Mouse (Mus musculus): ENCODE measurements around the gene Parvb.
A peak's percentile ranks its signal among the peaks of the same experiment; 100 is the strongest.

Gene Parvb

DNA sequence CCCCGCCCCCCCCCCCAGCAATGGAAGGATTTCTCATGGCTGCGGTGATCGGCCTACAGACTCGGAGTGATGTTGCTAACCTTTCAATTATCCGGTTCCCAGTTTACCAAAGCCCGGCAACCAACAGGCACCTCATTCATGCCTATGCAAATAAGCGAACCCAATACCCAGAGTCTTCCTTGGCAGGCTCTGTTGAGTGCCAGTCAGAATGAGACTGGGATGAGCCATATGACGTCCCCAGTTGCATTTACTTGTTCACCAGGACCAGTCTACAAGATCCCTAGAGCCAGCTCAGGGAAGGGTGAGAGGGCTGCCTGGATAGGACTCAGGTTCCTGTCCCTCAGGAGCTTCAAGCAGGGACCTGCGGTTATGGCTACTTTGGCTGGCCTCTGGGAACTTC is 62.5 kb downstream of the Parvb start:
- DNase-seq (ENCODE audit: low spot score in 2 of 2) = no peak

DNA sequence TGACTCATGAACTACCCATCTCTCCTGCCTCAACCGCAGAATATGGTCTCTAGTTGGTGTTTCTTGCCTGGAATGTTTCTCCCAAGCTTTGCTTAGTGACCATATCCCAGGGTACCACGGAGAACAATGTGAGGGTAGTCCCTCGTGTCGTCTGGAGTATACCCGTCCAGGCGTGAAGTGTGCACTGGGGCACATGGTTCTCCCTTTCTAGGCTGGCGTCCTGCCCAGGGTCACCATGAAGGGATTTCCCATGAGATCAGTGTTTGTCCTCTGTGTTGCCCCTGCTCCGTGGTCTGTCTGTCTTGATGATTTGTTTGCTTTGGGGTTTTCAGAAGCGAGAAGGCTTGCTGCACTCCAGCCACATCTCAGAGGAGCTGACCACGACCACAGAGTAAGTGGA is 63.4 kb downstream of the Parvb start:
- DNase-seq (ENCODE audit: low spot score in 2 of 2) = no peak

DNA sequence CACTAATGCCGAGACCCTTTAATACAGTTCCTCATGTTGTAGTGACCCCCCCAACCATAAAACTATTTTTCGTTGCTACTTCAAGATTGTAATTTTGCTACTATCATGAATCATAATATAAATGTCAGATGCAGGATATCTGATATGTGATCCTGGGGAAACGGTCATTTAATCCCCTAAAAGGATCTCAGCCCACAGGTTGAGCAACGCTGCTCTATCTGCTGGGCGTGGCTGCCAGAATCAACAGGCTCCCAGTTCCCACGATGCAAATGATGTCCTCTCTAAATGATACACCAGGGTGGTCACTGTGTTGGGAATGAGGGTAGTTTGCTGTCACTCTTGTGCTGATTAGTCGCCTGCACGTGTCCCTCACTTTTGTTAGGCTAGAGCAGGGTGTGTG is 65.6 kb downstream of the Parvb start:
- no peak for DNase-seq (ENCODE audit: low spot score in 2 of 2)

DNA sequence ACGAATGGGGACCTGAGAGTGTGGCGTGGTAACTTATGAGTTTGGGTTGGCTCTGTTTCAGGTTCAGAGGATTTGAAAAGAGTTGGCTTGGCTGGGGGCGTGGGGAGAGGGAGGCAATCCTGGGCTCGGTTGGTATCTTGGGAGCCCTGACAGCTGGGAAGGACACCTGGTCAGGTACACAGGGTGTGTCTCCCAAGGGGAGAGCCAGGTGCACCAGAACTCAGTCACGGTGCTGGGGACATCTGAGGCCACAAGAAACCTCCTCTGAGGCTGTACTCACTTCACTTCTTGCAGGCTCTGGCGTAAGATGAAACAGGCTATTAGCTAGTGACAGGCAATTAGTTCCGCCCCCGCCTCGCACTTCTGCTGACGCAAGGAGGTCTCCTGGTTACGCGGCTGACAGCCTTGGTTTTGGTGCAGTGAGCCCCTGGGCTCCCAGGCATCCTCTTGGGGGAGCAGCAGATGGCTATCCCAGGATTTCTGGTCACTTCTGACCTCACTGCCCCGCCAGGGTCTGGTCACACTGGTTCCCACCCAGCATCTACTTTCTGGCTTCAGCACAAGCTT is 67.0 kb downstream of the Parvb start:
- DNase-seq (ENCODE audit: low spot score in 2 of 2) = no peak

DNA sequence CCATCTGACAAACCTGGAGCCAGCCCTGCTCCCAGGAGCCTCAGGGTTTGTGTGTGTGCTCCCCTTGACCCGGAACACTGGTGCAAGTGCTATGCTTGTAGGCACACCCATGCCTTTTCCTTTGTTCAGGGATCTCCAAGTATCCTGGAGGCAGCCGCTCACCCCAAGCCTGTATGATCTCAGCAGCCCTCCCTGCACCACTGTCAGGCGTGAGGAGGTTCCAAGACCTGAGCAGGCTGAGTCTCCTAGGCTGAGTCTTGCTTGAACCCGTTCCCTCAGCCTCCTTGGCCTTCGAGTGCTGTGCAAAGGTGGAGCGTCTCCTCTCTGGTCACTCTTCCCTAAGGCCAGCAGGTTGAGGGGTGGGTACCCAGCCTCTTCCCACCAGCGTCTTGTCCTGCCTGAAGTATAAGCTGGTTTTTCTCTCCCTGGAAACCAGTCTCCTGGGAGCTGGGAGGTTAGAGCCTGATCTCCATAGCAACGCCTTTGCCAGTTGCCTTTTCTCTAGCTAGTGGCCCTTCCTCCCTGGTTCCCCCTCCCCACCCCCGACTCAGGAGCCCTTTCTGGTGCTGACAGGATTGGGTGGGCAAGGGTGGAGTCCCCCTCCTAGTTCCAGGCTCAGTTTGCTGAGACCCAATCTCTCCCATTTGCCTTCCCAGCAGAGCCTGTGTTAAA is 68.0 kb downstream of the Parvb start:
- DNase-seq (ENCODE audit: low spot score in 2 of 2) = no peak

DNA sequence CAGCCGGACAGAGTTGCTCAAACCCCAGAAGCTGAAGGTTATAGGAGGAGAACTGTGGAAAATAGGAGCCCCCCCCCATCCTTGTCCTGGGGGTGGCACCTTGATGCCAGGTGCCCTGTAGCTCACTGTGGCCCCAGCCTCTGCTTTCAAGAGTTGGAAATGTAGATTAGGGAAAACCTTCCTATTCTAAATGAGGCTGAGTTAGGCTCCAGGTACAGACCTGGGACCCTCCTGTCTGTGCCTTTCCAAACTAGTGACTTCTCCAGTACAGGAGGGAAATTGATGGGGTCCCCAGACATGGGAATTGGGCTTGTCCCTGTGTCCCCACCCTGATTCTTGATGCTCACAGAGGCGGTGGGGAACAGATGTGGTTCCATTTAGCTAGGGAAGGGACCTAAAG is 68.7 kb downstream of the Parvb start:
- DNase-seq (ENCODE audit: low spot score in 2 of 2) = no peak

DNA sequence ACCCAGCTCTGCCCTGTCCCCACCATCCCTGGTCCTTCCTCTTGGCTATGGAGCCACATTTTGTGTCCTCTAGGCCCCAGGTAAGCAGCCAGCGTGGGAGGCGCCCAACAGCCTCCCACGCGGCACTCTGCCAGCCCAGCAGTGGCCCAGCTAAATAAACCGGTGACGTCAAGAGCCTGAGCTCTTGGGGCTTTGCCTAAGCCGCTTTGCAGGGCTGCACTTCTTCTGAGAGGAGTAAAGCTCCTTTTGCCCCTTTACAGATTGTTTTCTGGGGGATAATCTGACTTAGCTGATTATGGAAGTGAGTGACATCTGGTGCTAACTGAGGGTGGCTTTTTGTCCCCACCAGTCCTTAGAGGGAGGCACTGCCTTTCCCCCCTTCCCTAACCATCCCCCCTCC is 69.2 kb downstream of the Parvb start:
- peak in 1 of 2 experiments; percentile 41 for DNase-seq (ENCODE audit: low spot score in 2 of 2)

DNA sequence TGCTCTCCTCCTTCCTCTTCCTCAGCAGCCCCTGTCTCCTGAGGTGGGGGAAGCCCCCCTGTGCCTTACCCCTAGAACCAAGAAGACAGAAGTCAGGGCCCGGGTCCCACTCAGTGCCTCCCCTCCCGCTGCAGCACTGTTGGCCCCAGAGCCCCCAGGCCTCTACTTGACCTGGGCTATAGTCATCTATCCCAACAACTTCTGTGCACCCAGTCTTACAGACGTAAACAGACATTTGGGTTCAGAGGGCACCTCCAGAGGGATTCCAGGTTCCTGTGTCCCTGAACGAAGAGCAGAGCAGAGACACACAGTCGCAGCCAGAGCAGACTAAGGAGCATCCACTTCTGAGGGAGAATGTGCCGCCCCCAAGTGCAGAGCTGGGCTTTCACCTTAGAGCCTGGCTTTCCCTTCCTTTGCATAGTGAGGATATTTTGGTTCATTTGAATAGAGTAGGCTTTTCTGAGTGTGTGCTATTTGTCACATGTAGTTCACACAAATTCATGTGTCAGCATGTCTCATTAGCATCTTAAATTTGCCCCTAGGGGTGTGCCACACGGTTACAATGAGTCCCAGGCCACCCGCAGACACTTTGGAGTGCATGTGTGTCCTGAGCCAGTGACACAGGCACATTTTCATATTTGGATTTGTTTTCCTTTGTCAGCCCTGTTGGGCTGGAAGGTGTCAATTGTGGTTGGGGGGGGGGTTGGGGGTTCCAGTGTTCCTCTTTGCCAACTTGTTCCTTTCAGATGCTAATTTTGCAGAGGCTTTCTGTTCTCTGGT is 70.0 kb downstream of the Parvb start:
- no peak for DNase-seq (ENCODE audit: low spot score in 2 of 2)

DNA sequence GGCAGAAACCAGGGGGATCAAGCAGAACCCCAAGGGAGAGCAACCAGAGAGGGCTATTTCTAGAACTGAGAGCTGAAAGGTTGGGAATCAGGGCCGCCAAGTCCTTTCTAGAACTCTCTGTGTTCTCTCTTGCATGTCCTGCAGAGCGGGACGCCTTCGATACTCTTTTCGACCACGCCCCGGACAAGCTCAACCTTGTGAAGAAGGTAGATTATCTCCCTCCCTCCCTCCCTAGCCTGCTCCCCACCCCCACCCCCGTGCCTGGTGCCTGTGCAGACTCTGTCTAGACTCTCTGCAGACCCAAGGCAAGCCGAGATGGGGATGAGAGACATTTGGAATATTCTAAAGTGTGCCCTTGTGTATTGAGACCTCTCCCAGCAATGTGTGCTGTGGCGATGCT is 71.4 kb downstream of the Parvb start:
- DNase-seq (ENCODE audit: low spot score in 2 of 2) = no peak

DNA sequence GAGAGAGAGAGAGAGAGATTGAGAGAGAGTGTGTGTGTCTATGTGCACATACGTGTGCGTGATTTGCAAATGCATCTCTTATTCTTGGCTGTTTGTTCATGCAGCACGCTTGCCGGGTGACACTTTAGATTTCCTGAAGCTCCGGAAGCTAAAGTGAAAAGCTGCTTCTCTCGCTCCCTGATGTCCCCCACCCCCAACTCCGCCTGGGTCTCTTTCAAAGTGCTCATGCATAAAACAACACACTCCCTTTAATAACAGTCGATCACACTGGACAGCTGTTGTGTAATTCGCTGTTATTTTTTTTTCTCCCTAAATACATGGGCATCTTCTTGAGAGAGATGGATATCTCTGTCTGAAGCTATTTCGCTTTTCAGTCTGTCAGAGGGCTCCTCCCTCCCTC is 73.5 kb downstream of the Parvb start:
- DNase-seq (ENCODE audit: low spot score in 2 of 2) = no peak

DNA sequence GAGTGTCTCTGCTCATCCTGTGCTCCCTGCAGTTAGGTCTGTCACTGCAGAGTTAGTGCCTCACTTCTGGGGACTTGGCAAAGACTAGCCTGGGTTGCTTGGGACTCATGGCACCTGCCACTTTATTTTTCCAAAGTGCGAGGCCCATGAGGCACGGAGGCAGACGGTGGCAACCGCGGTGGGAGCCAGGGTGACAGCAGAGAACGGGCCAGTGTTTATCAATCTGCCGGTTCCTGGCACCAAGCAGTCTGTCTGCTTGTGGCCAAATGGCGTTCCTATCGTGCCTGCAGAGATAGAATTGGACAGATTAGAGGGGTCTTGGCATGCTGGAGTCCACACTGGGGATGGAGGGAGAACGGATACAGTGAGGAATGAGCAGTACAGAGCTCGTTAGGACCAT is 78.4 kb downstream of the Parvb start:
- no peak for DNase-seq (ENCODE audit: low spot score in 2 of 2)

DNA sequence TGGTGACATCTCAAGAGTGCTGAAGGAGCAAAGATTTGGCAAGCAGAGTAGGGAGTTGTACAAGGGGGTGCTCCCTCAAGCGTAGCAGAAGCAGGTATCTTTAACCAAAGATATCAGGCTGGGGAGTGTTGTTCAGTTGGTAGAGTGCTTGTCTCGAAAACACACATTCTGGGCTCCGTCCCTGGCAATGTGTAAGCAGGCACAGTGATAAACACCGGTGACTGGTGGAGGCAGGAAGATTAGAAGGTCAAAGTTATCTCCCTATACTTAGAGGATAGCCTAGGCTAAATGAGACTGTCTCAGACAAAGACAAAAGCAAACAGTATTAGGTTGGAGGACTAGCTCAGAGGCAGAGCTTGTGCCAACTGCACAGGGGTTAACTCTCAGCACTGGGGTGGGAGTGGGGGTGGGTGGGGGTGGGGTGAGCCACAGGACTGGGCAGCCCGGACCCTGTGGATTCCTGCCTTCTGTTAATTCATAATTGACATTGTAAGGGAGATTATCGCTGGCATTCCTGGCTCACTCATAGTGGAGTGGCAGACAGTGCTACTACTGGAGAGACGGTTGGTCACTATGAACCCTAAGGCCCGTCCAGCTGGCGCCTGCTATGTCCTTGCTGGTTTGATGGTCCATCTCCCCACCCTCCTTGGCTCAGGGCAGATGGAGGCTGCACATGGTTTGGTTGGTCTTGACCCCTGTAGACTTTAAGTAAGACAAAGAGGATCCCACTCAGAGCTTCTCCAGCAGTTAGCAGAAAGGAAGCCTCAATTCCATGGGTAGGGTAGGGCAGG is 79.6 kb downstream of the Parvb start:
- no peak for DNase-seq (ENCODE audit: low spot score in 2 of 2)

DNA sequence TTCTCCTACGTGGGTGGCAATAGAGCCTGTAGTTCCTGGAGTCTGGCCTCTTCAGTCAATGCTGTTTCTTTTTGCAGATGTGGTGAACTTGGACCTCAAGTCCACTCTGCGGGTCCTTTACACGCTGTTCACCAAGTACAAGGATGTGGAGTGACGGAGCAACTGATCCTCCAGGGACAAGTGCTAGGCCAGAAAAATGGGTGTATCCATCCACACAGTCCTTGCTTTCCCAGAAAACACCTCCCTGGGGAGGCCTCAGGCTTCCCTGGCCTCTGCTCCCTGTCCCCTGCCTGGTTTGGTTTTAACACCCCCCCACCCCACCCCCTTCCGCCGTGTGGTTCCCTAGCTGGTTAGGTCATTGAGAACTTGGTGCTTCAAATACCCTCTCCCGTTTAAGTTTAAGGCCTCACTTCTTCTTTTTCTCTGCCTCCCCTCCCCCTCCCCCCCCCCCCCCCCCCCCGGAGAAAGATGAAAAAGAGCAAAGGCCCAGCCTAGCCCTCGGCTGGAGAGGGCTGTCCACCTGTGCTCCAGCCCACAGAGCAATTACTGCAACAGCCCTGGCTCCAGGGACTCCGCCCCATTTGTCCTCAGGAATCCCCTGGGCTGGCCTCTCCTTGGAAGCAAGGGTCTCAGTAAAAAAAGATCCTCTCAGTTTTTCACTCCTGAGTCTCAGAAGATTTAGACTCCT is 81.2 kb downstream of the Parvb start:
- DNase-seq (ENCODE audit: low spot score in 2 of 2) = no peak

DNA sequence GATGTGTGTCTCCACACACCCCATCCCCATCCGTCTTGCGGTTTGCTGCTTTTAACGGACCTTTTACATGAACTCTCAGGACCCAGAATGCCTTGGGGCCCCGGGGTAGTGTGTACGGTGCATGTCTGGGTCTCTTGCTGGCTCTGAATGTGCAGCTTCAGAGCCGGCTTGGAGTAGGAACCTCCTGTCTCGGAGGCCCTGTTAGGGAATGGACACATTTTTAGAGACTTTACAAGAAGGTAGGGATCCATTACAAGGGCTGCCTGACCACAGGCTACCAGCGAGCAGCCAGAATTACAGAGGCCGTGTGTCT is 81.7 kb downstream of the Parvb start:
- no peak for DNase-seq (ENCODE audit: low spot score in 2 of 2)

DNA sequence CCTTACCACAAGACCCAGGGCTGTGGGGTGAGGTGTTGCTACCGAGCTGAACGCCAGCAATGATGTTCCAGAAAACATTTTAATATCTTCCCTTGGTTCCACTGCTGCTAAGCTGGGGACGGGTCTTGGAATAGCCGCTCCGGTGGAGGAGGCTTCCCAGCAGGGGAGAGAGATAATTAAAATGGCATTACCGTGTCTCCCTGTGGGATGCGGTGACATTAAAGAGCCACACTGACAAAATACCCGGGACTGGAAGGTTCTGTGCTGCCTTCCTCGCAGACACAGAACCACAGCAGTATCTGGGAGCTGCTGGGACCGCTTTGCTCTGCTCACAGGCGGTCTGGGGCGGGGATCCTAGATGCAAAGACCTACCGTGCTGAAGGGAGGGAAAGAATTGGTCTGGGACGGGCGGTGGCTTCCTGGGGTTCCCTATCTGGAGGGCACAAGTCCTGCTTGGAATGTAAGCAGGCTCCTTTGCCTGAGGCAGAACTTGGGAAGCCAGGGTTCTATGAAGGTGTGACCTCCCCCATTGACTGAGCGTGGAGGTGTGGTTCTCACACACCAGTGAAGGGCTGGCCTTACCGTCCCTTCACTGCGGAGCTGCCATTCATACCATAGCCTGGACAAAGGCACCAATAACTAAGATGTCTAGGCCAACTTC is 82.7 kb downstream of the Parvb start:
- DNase-seq (ENCODE audit: low spot score in 2 of 2) = no peak

DNA sequence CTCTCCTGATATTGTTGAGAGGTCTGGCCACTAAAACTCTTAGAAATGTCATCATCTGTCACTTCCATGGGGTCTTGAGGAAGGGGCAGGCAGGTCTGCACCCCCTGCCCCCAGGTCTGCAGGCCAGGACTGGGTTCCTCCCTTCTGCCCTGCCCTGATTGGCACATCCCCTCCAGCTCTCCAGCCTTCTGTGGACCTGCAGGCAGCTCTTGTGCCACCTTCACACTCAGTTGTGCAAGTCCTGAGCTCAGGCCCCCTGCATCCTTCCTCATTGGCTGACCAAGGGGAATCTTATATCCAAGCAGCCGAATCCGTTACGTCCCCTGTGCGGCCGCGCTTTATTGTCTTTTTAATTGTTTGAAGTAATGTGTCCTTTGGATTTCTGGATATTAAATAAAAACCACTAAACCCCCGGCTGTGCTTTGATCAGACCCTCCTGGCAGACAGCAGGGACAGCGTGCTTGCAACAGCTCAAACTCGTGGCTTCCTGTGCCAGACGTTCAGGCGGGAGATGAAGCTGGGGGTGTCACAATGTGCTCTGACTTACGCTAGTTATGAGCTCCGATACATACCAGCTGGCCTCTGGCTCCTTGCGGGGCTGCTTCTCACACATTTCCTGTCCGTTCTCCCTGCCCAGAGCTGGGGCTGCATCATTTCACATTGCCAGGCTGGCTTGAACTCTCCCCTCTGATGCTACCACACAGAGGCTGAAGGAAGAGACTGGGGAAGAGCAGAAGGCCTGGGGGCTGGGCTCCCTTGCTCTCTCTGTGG is 83.6 kb downstream of the Parvb start:
- no peak for DNase-seq (ENCODE audit: low spot score in 2 of 2)

DNA sequence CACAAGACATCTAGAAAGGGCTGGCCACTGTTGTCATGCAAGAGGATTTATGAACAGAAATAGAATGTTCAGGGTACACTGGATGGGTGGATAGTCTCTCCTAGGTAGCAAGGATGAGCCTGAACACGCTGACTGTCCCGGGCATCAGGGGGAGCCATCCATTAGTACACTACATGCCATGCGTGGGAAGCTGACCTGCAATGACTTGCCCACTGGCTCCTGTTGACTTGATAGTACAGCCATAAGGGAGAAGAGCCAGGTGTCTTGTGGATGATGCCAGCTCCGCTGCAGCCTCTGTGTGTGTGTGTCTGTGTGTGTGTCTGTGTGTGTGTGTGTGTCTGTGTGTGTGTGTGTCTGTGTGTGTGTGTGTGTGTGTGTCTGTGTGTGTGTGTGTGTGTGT is 87.5 kb downstream of the Parvb start:
- DNase-seq (ENCODE audit: low spot score in 2 of 2) = no peak

DNA sequence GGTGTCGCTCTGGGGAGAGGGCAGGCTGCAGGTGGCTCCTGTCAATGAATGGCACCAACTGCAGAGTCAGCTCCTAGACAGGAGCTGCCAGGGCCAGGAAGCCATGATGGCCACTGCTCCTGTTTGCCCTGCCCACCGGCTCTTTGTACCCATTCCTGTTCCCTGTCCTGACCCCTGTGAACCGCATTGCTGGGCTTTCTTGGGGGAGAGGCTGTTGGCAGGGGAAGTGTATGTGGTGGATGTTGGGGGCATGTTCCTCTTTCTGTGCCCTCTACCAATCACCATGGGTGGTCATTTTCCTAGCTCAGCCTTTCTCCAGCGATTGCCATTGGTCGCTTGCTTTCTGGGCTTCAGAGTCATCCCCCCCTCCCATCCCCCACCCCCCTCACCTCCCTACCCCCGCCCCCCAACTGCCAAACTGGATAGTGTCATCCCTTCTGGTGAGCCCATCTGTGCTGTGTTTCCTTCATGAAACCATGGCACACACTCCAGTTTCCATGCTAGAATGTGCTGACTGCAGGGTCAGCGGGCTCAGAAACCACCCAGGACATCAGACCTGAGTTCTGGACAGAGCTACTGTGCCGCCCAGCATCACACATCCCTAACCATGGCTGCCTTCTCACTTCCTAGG is 89.8 kb downstream of the Parvb start:
- DNase-seq (ENCODE audit: low spot score in 2 of 2) = no peak

DNA sequence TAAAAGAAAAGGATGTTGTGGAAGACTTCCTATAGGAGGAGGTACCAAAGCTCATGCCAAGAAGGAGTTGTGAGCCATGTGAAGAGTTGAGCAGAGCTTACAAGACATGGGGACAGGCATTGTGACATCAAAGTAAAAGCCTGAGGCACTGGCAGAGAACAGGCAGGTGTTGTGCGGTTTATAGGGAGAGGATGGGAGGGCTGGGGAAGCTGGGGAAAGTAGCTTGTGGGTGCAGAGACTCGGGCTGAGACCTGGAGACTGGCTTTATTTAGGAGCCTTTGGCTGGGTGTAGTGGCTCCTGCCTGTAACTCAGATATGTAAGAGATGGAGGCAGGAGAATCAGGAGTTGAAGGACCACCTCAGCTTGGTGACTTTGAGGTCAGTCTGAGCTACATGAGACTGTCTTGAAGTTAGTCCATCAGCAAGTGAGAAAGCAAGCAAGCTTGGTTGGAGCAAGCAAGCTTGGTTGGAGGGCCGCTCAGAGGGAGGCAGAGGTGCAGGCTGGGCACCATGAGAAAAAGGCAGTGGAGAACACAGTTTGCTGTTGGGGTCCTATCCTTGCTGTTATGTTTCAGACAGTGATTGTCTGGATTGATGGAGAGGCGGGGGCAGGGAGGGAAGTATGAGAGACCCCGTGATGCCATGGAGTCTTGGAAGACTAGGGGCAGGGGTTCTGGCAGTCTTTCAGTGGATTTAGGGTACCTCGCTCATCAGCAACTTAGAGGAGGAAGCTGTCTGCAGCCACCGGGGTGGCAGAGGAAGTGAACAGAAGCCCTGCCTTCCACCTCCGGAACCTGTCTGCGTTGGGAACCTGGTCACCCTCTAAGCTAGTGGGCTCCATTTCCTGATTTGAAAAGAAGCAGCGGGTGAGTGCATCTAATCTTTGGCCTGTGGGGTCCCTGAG is 92.4 kb downstream of the Parvb start, which contains the start of gene Parvg:
Gene Parvg (plus strand): TSS at position 61 of the 904 bp plus-strand sequence.
- no peak for DNase-seq (ENCODE audit: low spot score in 2 of 2)

All from urinary bladder, postnatal 36 days (tissue).